In the genomic region with DNA sequence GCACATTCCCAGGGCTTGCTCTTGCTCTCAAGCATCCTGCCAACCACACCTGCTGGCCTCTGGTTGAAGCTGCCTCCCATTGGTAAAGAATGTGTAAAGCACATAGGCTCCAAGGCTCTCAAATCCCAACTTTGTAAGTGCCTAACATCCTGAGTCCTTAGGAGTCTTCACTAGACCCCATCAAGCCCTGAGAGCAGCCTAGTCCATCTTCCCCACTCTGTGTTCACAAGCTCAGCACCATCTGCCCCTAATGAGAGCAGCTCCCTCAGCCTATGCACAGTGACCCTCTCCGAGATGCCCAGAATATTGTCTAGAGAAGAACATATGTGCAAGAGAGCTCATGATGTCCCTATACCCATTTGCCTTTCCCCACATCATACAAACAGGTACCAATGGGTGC, we compare ENCODE assay signal across 16 mouse cellular contexts.
"Had no signal": no experiment of that assay in that cellular context is flagged by ENCODE, and none has a peak within 500 bp of the region (broad histone marks: within the 10 kb centered on the region; RNA-seq: fewer than 3 reads in every experiment).

No protein-coding gene starts in this region.

- H3K4me2 ChIP-seq: lung, embryonic 14.5 days; midbrain, embryonic 12.5 days; neural tube, embryonic 13.5 days; neural tube, embryonic 15.5 days had no signal

- H3K27ac ChIP-seq: midbrain, embryonic 10.5 days; midbrain, embryonic 12.5 days; neural tube, embryonic 13.5 days; neural tube, embryonic 15.5 days had no signal

- ATAC-seq: midbrain, embryonic 16.5 days had no signal

- H3K27me3 ChIP-seq: midbrain, embryonic 12.5 days; neural tube, embryonic 13.5 days; neural tube, embryonic 15.5 days had no signal

- DNase-seq: midbrain, embryonic 14.5 days; retina, postnatal 1 day; right cerebral cortex, adult 18-20 months; right cerebral cortex, postnatal 25 days; right cerebral cortex, postnatal 4 days; spleen, adult 18-20 months; thymus, adult 18-20 months; thymus, postnatal 14 days; thymus, postnatal 36 days had no signal

- H3K9ac ChIP-seq: lung, embryonic 14.5 days; midbrain, embryonic 12.5 days; neural tube, embryonic 13.5 days; neural tube, embryonic 15.5 days had no signal

- H3K4me3 ChIP-seq: midbrain, embryonic 10.5 days; midbrain, embryonic 12.5 days; myocyte; neural tube, embryonic 13.5 days; neural tube, embryonic 15.5 days had no signal

- H3K36me3 ChIP-seq: midbrain, embryonic 12.5 days; neural tube, embryonic 13.5 days; neural tube, embryonic 15.5 days had no signal

- H3K9me3 ChIP-seq: neural tube, embryonic 13.5 days had no signal
